Mouse (Mus musculus): Measurements from ENCODE around the gene Dppa1. TPM values are rescaled to one million over a fixed set of nuclear protein-coding genes. Genes with fewer than 3 reads are reported as not detected.

The Dppa1 gene
- polyA plus RNA-seq, 1 experiment: not detected

- no peak for DNase-seq (ENCODE audit: extremely low spot score in 1 of 2, low spot score in 1 of 2)
Observed at GRCm38 (mm10) chr11:46561096-46561495, 68.0 kb downstream of the Dppa1 start.

Other genes with a start within 250 kb of the Dppa1 start
- 0.20 and 0.36 TPM in 2 replicates for gene Itk, start 239.7 kb downstream of the Dppa1 start, polyA plus RNA-seq (2012; rRNA removed)
- gene Fam71b, start 232.7 kb downstream of the Dppa1 start, polyA plus RNA-seq (2012; rRNA removed): not detected in 2 replicates
- gene Med7, start 192.3 kb downstream of the Dppa1 start, polyA plus RNA-seq (2012; rRNA removed): 31.8 and 32.2 TPM in 2 replicates
- gene Havcr2, start 174.3 kb downstream of the Dppa1 start, polyA plus RNA-seq (2012; rRNA removed): 1.6 and 2.0 TPM in 2 replicates
- gene Gm12169, start 105.0 kb downstream of the Dppa1 start, polyA plus RNA-seq (2012; rRNA removed): not detected in 2 replicates
- 0.04 TPM in 1 of 2 replicates, not detected in the other for gene BC053393, start 57.7 kb downstream of the Dppa1 start, polyA plus RNA-seq (2012; rRNA removed)
- not detected in 2 replicates for gene Timd2, start 77.8 kb upstream of the Dppa1 start, polyA plus RNA-seq (2012; rRNA removed)
- gene Havcr1, start 105.8 kb upstream of the Dppa1 start, polyA plus RNA-seq (2012; rRNA removed): not detected in 2 replicates
- gene Timd4, start 181.5 kb upstream of the Dppa1 start, polyA plus RNA-seq (2012; rRNA removed): 0.16 TPM in 1 of 2 replicates, not detected in the other

Measured in frontal cortex, adult 2 months (tissue).